Mouse (Mus musculus): ENCODE measurements around the gene Tmem221.
"Not testable (repeated sequence)": the region's sequence is repeated elsewhere in the genome, so short reads cannot be mapped to it uniquely, and the experiment has no call there.

Tmem221 gene

GRCm38 (mm10) chr8:71547590-71547989 is 11.1 kb downstream of the Tmem221 start:
- no peak for DNase-seq (ENCODE audit: low read depth, low spot score)

GRCm38 (mm10) chr8:71545053-71545452 is 13.6 kb downstream of the Tmem221 start:
- DNase-seq (ENCODE audit: low read depth, low spot score), result no peak

DNA sequence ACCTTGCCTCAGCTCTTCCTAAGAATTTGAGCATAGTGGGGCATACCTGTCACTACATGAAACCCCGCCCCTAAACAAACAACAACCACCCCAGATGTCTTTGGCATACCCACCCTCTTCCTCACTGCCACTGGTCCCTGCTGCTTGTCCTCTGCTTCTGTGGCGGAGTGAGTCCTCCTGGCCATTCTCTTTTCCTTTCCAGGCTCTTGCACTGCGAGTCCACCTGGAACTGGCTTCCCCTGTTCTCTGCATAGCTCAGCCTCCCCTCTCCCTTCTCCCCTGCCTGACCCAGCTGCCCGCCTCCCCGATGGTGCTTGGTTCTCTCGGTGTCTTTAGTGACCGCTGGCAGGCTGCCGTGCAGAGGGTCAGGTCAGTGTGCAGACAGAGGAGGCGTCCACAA is 14.9 kb downstream of the Tmem221 start:
- DNase-seq (ENCODE audit: low read depth, low spot score), result no peak

DNA sequence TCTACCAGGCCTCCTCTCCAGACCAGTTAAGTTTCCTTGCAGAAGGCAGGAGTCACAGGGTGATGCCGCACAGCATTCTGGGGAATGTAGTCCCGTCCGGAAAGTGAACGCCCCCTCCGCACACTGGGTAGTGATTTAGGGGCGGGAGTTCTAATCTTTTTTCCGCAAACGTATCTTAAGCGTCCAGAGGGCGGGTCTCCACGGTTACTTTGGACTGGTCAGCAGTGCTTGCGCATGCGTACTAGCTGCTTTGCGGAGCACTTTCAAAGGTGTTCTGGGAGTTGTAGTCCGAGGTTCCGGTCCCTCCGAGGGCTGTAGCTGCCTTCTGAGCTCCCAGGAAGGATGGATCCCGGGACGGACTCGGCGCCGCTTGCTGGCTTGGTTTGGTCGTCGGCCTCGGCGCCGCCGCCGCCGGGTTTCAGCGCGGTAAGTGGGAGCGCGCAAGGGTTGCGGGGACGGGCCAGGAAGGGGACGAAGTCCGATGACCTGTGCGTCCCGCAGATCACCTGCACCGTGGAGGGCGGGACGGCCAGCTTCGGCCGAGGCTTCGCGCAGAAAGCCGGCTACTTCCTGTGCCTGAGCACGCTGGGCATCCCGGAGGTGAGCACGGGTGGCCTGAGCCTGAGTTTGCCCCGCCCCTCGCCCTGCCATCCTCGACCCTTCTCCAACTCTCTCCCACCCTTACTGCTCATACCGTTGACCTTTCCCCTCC is 15.9 kb downstream of the Tmem221 start, which contains the start of gene Mvb12a:
Gene Mvb12a (plus strand): TSS at position 291 of the 712 bp plus-strand sequence.
- peak; percentile 96 for DNase-seq (ENCODE audit: low read depth, low spot score)

GRCm38 (mm10) chr8:71537028-71537867 is 21.4 kb downstream of the Tmem221 start, which contains the start of gene Bst2:
Gene Bst2 (minus strand): TSS chr8:71537456.
- peak; percentile 72 for DNase-seq (ENCODE audit: low read depth, low spot score)

GRCm38 (mm10) chr8:71535663-71536062 is 23.0 kb downstream of the Tmem221 start:
- DNase-seq (ENCODE audit: low read depth, low spot score), result no peak

GRCm38 (mm10) chr8:71534263-71534810 is 24.3 kb downstream of the Tmem221 start:
- DNase-seq (ENCODE audit: low read depth, low spot score), result no peak

DNA sequence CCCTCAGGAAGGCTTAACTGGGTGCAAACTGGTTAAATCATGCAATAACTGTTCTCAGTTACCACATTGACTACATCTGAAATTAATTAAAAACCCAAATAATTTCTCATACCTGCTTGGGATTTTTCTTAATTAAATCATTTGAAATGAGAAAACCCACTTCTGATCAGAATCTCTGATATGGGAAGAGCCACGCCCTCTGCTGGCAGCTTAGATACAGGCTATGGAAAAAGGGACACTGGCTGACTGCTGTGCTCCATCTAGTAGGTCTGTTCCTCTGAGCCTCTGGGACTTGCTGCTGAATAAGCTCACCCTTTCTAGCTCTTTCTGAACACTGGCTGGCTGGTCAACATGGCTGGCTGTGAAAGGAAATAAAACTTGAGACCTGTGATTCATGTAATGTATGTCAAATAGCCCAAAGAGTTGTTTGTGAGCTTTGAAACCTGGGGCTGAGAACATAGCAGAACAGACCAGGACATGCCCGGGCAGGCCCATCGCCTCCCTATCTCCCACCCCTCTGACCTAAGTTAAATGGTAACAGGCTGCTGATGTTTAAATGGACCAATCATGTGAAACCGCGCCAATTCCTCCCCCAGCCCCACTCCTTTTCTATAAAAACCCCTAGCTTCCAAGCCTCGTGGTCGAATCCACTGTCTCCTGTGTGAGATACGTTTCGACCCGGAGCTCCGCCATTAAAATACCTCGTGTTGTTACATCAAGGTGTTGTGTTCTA is 27.8 kb downstream of the Tmem221 start:
- DNase-seq (ENCODE audit: low read depth, low spot score), result not testable (repeated sequence)

DNA sequence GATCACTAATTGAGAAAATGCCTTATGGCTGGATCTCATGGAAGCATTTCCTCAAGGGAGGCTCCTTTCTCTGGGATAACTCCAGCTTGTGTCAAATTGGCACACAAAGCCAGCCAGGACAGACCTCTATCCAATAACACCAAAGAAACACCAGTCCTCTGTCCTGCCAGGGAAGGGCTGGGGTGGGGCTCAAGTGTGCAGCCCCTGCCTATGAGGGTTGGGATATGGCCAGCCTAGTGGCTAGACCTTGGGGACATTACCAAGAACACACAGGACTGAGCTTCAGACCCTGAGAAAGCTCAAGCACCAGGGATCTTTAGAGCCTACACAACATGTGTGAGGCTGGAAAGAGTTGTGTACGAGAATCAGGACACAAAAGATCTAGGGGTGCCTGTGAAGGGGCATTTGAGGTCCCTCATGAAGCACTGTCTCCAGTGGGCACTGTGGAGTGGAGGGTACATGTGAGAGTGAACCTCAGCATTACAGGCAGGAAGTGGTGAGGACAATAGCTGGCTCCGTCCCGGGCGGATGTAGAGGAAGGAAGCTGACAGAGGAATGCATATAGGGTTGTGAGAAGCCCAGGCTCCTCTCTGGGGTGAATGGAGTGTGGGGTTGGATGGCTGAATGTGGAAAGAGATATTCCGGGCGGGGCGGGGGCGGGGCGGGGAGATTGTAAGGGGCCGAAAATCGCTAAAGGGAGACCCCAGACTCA is 30.2 kb downstream of the Tmem221 start:
- DNase-seq (ENCODE audit: low read depth, low spot score), result no peak

- no peak for DNase-seq (ENCODE audit: low read depth, low spot score)
These were observed 31.4 kb downstream of the Tmem221 start for GRCm38 (mm10) chr8:71527162-71527870.

GRCm38 (mm10) chr8:71526272-71526671 is 32.4 kb downstream of the Tmem221 start:
- no peak for DNase-seq (ENCODE audit: low read depth, low spot score)

DNA sequence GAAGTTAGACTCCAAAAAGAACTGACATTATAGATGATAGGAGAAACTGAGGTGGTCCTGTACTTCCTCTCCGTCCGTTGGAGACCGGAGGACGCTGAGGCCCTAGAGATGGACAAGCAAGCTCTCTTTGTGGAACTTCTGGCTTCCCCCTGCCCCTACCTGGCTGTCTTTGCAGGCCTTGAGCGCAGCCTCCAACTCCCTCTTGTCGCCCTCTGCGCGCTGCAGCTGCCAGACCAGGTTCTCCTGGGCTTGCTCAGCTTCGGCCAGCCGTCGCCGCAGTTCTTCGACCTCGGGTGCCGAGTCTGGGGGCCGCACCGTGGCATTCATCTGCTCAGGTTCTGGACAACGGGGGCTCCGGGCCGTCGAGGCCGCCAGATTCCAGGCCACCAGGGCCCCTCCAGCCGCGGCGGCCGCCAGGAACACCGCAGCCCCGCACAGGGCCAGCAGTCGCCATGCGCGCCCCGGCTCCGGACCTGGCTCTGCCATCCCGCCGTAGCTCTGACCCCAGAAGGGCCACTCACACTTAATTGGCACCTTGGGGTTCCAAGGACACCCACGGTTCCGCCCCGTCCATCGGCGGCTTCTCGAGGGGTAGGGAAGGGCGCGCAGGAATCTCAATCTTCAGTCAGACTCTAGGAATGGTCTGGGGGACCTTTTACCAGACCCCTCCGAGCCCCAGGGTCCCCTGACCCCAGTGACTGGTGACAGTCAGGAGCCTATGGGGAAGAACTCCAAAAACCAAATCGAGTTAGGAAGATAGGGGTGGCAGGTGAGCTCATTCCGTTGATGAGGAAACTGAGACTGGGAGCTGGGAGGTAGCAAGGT is 33.2 kb downstream of the Tmem221 start, which contains the start of gene Ccdc194:
Gene Ccdc194 (minus strand): TSS at position 486 of the 825 bp plus-strand sequence.
- no peak for DNase-seq (ENCODE audit: low read depth, low spot score)

DNA sequence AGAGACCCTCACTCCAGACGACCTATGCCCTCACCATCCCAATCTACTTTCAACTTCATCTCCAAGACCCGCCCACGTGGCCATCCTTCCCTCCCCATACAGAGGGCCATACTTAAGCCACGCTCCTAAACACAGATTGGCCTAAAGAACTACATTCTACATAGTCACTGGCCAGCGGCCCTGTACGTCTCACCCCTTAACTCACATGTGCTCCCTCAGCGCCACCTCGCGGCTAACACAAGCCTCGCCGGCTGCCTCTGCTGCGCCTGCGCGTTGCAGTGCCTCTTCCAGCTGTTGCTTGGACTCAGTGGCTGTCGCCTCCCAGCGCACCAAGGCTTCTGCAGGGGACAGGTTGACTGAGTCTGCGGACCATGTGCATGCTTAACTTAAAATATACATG is 37.0 kb downstream of the Tmem221 start:
- DNase-seq (ENCODE audit: low read depth, low spot score), result peak; percentile 85

DNA sequence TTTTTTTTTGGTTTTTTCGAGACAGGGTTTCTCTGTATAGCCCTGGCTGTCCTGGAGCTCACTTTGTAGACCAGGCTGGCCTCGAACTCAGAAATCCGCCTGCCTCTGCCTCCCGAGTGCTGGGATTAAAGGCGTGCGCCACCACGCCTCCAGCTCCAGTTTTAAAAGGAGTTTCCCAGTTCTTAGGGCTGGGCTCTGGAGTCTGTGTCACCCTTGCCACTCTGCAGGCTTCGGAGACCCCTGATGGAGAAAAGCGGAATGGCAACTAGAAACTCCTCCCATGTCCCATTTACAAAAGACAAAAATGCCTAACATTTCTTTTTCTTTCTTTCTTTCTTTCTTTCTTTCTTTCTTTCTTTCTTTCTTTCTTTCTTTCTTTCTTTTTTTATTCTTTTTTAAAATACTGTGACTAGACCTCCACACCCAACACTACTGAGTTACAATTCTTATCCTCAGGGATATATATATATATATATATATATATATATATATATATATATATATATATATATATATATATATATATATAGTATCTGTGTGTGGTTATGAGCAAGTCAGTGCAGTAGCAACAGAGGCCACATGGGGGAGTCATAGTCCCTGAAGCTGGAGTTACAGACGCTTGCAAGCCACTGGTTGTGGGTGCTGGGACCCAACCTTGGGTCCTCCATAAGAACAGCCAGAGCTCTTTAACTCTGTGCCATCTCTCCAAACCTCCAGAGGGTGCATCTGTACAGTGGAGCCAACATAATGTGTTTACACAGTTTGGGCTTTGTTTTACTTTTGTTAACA is 39.4 kb downstream of the Tmem221 start:
- DNase-seq (ENCODE audit: low read depth, low spot score), result not testable (repeated sequence)

GRCm38 (mm10) chr8:71516786-71517185 is 41.9 kb downstream of the Tmem221 start:
- DNase-seq (ENCODE audit: low read depth, low spot score), result no peak

DNA sequence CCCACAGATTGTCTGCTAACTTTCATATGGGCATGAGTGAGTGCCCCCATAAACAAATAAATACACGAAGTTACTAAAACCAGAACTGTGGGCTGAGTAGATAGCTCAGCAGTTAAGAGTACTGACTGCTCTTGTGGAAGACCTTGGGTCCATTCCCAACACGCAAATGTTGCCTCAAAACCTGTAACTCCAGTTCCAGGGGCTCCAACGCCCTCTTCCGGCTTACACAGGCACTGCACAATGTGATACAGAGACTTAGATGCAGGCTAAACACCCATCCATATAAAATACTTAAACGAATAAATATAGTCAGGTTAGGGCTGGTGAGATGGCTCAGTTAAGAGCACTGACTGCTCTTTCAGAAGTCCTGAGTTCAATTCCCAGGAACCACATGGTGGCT is 43.6 kb downstream of the Tmem221 start:
- no peak for DNase-seq (ENCODE audit: low read depth, low spot score)

DNA sequence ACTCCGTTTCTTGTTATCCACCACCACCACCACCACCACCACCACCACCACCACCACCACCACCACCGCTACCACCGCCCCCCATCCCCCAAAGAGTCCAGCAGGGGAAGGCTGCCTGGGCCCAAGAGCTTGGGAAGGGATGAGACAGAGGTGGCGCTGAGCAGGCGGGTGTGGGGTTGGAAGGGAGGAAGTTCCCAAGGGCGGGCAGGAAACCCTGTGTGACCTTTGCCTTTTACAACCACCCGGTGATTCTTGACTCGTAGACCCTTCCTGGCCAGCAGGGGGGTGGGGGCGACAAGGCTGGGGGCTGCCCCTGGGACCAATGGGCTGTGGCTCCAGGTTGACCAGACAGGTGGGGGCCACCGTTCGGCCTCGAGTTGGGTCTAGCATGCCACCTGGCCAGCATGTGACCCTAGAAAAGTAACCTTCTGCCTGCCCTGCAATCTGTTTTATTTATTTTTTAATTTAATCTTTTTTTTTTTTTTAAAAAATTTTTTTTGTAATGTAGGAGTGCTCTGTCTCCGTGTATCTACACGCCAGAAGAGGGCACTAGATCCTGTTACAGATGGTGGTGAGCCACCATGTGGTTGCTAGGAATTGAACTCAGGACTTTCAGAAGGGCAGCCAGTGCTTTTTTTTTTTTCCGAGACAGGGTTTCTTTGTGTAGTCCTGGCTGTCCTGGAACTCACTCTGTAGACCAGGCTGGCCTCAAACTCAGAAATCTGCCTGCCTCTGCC is 45.5 kb downstream of the Tmem221 start:
- DNase-seq (ENCODE audit: low read depth, low spot score), result no peak

DNA sequence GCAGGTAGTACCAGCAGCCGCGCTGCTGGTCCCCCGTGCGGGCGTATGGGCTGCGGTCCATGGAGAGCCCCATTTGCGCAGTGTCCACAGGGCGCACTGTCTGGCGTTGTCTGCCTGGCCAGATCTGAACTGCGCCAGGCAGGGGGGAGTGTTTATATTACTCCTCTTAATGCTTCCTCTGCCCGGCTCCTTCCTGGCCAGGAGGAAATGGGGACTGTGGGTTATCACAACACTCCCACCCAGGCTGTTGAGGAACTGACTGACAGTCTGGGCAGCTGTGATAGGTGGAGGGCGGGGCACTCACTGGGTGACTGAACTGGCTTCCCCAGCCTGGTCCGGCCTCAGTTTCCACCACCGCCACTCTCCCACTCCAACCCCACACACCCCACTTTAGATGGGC is 47.0 kb downstream of the Tmem221 start, which contains the start of gene Plvap:
Gene Plvap (minus strand): TSS at position 109 of the 400 bp plus-strand sequence.
- no peak for DNase-seq (ENCODE audit: low read depth, low spot score)

All from embryo, embryonic 11.5 days (tissue).